Mouse (Mus musculus): ENCODE results near the gene Olfr1080.
"Not testable (repeated sequence)": the region's sequence is repeated elsewhere in the genome, so short reads cannot be mapped to it uniquely, and the experiment has no call there.

Gene Olfr1080

GRCm38 (mm10) chr2:86558135-86558534 lies at the start of gene Olfr1080:
Gene Olfr1080, minus strand, starts transcription at chr2:86558235.
- not testable (repeated sequence) for DNase-seq (ENCODE audit: low read depth, low spot score)

DNA sequence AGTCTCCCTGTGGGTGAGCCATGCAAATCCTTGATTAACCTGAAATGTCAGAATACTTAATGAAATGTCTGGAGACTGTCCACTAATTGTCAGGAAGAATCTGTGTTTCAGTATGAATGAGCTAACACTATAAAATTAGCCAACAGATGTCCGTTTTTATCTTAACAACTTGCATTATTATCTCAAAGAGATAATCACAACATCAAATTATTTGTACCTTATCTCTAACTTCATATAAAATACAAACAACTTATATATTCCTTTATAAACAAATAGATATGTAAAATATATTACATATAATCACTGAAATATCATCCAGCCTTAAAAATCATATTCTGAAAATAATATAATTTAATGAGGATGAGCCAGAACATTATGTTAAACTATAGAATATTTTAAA lies 40.8 kb upstream of the Olfr1080 start, which contains the start of gene Olfr1082:
Gene Olfr1082, minus strand, starts transcription at position 101 of the 400 bp plus-strand sequence.
- DNase-seq (ENCODE audit: low read depth, low spot score) = not testable (repeated sequence)

DNA sequence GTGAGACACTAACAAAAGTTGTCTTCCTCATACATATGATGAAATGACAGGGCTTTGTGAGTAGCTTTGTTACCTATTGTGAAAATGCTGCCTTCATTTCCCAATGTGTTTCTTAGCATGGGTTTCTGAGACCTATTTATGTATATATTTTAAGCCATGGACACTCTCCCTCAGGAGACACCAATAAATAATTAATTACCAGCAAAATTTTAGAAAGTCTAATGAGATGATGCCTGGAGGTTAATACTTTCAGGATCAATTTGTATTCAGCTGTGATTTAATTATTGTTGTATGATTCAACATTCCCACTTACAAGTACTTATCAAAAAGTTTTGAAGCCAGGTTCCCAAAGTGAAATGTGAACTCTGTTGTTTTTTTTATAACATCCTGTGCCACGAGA lies 15.7 kb downstream of the Olfr1080 start, which contains the start of gene Olfr1079:
Gene Olfr1079, minus strand, starts transcription at position 101 of the 400 bp plus-strand sequence.
- DNase-seq (ENCODE audit: low read depth, low spot score) = no peak

GRCm38 (mm10) chr2:86530991-86531390 lies 27.0 kb downstream of the Olfr1080 start:
- no peak for DNase-seq (ENCODE audit: low read depth, low spot score)

DNA sequence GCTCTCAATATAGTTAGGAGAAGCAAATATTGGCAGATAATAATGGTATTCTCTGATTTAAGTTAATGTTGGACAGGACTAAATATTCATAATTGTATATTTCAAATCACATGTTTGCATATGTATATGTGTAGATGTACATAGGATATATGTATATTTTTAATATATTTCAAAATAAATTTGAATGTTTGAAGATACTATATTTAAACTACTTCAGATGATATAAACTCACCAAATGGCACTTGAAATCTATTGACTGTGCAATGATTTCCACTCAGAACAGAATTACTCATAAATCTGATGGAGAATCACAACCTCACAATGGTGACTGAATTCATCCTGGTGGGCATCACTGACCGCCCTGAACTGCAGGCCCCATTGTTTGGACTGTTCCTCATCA lies 49.9 kb downstream of the Olfr1080 start, which contains the start of gene Olfr1076:
Gene Olfr1076, plus strand, starts transcription at position 301 of the 400 bp plus-strand sequence.
- DNase-seq (ENCODE audit: low read depth, low spot score) = no peak
